Mouse (Mus musculus): ENCODE data around the gene Gdf9. TPM values are rescaled to one million over a fixed set of nuclear protein-coding genes. Genes with fewer than 3 reads are reported as not detected.

Gdf9 gene
- polyA plus RNA-seq, 1 experiment from 2014 or later, result 1.8 TPM

DNA sequence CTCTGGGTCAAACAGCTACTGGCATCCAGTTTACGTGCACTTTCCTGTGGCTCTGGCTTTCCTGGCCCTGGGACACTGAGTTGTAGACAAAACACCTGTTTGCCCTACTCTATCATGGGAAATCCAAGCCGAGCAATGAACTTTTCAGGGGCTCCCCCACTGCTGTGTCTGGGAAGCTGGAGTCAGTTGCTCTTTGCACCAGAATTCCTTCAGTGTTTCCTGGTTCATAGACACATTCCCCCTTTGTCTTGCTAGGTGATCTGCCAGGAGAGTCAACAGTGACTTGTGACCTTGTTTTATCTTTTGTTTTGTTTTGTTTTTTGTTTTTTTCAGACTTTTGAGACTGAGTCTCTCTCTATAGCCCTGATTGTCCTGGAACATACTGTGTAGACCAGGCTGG lies 20.5 kb downstream of the Gdf9 start:
- no peak overlapping the region for H3K4me3 ChIP-seq (ENCODE audit: low read depth, low read length)
- H3K27me3 ChIP-seq (ENCODE audit: control insufficient read depth, insufficient read depth, low read depth, low read length), result peaks cover 7% of the 10 kb centered on the region
- ATAC-seq, result no peak
- H3K4me2 ChIP-seq (ENCODE audit: low read length), result no peak overlapping the region
- no peaks in the 10 kb centered on the region for H3K4me1 ChIP-seq (ENCODE audit: control insufficient read depth, insufficient read depth, low read length)
- H3K9ac ChIP-seq (ENCODE audit: low read depth, low read length), result no peak overlapping the region
- no peaks in the 10 kb centered on the region for H3K36me3 ChIP-seq (ENCODE audit: control insufficient read depth, insufficient read depth, low read length)
- H3K27ac ChIP-seq (ENCODE audit: low read length), result no peak overlapping the region
- H3K9me3 ChIP-seq (replicated peaks; ENCODE audit: control insufficient read depth, low read length, poor library complexity, severe bottlenecking), result no peaks in the 10 kb centered on the region
- WGBS, result 82% methylated on average over 2 of the region's 2 CpGs

DNA sequence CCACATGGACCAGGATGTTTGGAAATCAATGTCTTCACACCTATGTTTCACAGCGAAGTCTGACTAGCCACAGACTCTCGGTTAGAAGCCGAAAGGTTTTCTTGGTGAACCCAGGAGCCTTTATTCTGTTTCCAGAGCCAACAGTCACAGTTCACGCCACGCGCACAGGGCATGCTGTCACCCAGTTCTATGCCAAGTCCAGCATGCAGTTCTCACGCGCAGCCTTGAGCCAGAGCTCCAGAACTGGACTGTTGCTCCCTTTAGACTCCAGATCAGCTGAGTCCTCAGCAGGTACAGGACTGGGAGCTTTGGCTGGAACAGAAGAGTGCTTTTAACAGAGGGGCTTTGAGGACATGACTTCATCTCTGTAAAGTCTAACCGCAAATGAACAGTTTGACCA lies 21.6 kb downstream of the Gdf9 start:
- no peak overlapping the region for H3K4me3 ChIP-seq (ENCODE audit: low read depth, low read length)
- no peak overlapping the region for H3K4me2 ChIP-seq (ENCODE audit: low read length)
- peaks cover 9% of the 10 kb centered on the region for H3K27me3 ChIP-seq (ENCODE audit: control insufficient read depth, insufficient read depth, low read depth, low read length)
- no peak overlapping the region for H3K9ac ChIP-seq (ENCODE audit: low read depth, low read length)
- no peaks in the 10 kb centered on the region for H3K36me3 ChIP-seq (ENCODE audit: control insufficient read depth, insufficient read depth, low read length)
- peaks cover 4% of the 10 kb centered on the region for H3K4me1 ChIP-seq (ENCODE audit: control insufficient read depth, insufficient read depth, low read length)
- H3K9me3 ChIP-seq (replicated peaks; ENCODE audit: control insufficient read depth, low read length, poor library complexity, severe bottlenecking), result no peaks in the 10 kb centered on the region
- H3K27ac ChIP-seq (ENCODE audit: low read length), result no peak overlapping the region
- 96% methylated on average over 9 of the region's 9 CpGs for WGBS
- ATAC-seq, result no peak

DNA sequence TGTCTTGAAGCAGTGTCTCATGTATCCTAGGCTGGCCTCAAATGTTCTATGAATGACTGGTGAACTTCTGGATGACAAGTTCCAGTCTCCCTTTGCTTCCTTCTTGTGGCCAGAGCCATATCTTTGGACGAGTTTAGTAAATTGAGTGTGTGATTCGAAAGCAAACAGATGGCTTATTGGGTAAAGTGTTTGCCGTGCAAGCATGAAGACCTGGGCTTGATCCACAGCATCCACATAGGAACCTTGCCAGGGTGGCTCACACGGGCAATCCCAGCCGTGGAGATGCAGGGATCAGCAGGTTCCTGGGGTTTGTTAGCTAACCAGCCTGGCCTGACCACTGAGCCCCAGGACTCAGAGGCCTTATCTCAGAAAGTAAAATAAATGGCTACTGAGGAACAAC lies 22.2 kb downstream of the Gdf9 start:
- Histone ChIP-seq H3K27me3 (ENCODE audit: control insufficient read depth, insufficient read depth, low read depth, low read length) (peaks cover 16% of the 10 kb centered on the region), H3K4me1 (ENCODE audit: control insufficient read depth, insufficient read depth, low read length) (peaks cover 4% of the 10 kb centered on the region), H3K4me2 (ENCODE audit: low read length) (no peak overlapping the region), H3K9ac (ENCODE audit: low read depth, low read length) (no peak overlapping the region), H3K27ac (ENCODE audit: low read length) (no peak overlapping the region), H3K9me3 (replicated peaks; ENCODE audit: control insufficient read depth, low read length, poor library complexity, severe bottlenecking) (no peaks in the 10 kb centered on the region), H3K36me3 (ENCODE audit: control insufficient read depth, insufficient read depth, low read length) (no peaks in the 10 kb centered on the region), H3K4me3 (ENCODE audit: low read depth, low read length) (no peak overlapping the region)
- no peak for ATAC-seq
- 88% methylated on average over 5 of the region's 5 CpGs for WGBS

- Histone ChIP-seq H3K36me3 (ENCODE audit: control insufficient read depth, insufficient read depth, low read length) (no peaks in the 10 kb centered on the region), H3K27ac (ENCODE audit: low read length) (no peak within 1 kb of the TSS), H3K4me1 (ENCODE audit: control insufficient read depth, insufficient read depth, low read length) (peaks cover 4% of the 10 kb centered on the region), H3K4me2 (ENCODE audit: low read length) (peak within 1 kb of the TSS; percentile 81), H3K27me3 (ENCODE audit: control insufficient read depth, insufficient read depth, low read depth, low read length) (peaks cover 32% of the 10 kb centered on the region), H3K9ac (ENCODE audit: low read depth, low read length) (peak within 1 kb of the TSS; percentile 65), H3K9me3 (replicated peaks; ENCODE audit: control insufficient read depth, low read length, poor library complexity, severe bottlenecking) (no peaks in the 10 kb centered on the region), H3K4me3 (ENCODE audit: low read depth, low read length) (peak within 1 kb of the TSS; percentile 48)
- ATAC-seq, result peak; percentile 72
- 4% methylated on average over 42 of the region's 42 CpGs for WGBS
These were observed 25.9 kb downstream of the Gdf9 start, which contains the start of the genes Gm10447 and Shroom1 for GRCm38 (mm10) chr11:53456474-53457371. Gene Gm10447 (minus strand): TSS chr11:53457110. Gene Shroom1 (plus strand): TSS chr11:53457205.

DNA sequence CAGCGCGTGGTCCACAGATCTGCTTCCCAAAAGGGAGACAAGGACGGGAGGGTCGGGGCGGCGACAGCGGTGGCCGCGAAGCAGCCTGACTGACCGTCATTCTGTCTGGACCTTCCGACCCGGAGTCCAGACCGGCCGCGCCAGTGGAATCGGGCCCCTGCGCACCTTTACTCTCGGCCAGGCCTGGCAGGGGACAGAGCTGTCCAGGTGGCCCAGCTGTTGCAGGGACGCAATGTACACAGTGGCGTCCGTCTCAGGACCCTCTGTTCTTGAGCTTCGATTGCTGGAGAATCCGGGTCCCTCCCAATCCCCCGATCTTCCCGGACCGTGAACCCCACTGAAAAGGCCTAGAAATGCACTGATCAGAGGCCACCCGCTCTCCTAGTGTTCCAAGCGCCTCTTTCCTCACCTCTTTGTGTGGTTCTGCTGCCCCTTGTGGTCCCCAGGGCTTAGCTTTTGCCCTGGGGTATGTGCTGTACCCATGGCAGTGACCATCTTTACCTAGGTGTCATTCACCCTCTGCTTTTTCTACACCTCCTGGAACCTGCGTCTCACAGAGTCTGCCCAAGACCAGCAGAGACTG lies 26.6 kb downstream of the Gdf9 start:
- WGBS, result 9% methylated on average over 28 of the region's 29 CpGs

GRCm38 (mm10) chr11:53458996-53459395 lies 28.2 kb downstream of the Gdf9 start:
- H3K4me1 ChIP-seq (ENCODE audit: control insufficient read depth, insufficient read depth, low read length), result peaks cover 9% of the 10 kb centered on the region
- WGBS, result 64% methylated on average over 3 of the region's 3 CpGs
- no peak overlapping the region for H3K4me3 ChIP-seq (ENCODE audit: low read depth, low read length)
- ATAC-seq, result no peak
- no peak overlapping the region for H3K27ac ChIP-seq (ENCODE audit: low read length)
- H3K36me3 ChIP-seq (ENCODE audit: control insufficient read depth, insufficient read depth, low read length), result no peaks in the 10 kb centered on the region
- no peak overlapping the region for H3K4me2 ChIP-seq (ENCODE audit: low read length)
- no peaks in the 10 kb centered on the region for H3K9me3 ChIP-seq (replicated peaks; ENCODE audit: control insufficient read depth, low read length, poor library complexity, severe bottlenecking)
- no peak overlapping the region for H3K9ac ChIP-seq (ENCODE audit: low read depth, low read length)
- peaks cover 49% of the 10 kb centered on the region for H3K27me3 ChIP-seq (ENCODE audit: control insufficient read depth, insufficient read depth, low read depth, low read length)

More for the DNA sequence above, 26.6 kb downstream of the Gdf9 start:
- Histone ChIP-seq H3K4me2 (ENCODE audit: low read length) (peak overlapping the region; percentile 81), H3K27me3 (ENCODE audit: control insufficient read depth, insufficient read depth, low read depth, low read length) (peaks cover 39% of the 10 kb centered on the region), H3K9me3 (replicated peaks; ENCODE audit: control insufficient read depth, low read length, poor library complexity, severe bottlenecking) (no peaks in the 10 kb centered on the region), H3K4me3 (ENCODE audit: low read depth, low read length) (peak overlapping the region; percentile 48), H3K4me1 (ENCODE audit: control insufficient read depth, insufficient read depth, low read length) (peaks cover 4% of the 10 kb centered on the region), H3K9ac (ENCODE audit: low read depth, low read length) (peak overlapping the region; percentile 65), H3K27ac (ENCODE audit: low read length) (no peak overlapping the region), H3K36me3 (ENCODE audit: control insufficient read depth, insufficient read depth, low read length) (no peaks in the 10 kb centered on the region)
- no peak for ATAC-seq

DNA sequence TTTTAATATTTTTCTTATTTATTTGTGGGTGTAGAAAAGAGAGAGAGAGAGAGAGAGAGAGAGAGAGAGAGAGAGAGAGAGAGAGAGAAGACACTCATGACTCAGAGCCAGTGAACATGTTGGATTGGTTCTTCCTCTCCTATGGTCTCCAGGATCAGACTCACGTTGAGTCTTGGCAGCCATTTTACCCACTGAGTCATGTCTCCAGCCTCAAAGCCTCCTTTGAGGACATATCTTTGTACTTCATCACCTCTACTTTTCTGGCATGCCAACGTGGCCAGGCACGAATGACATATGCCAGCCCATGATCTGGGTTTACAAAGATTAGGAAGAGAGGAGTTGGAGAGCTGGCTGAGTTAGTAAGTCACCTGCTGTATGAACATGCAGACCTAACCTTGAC lies 29.4 kb downstream of the Gdf9 start:
- no peak for ATAC-seq
- peaks cover 60% of the 10 kb centered on the region for H3K27me3 ChIP-seq (ENCODE audit: control insufficient read depth, insufficient read depth, low read depth, low read length)
- no peaks in the 10 kb centered on the region for H3K36me3 ChIP-seq (ENCODE audit: control insufficient read depth, insufficient read depth, low read length)
- H3K9ac ChIP-seq (ENCODE audit: low read depth, low read length), result no peak overlapping the region
- no peak overlapping the region for H3K27ac ChIP-seq (ENCODE audit: low read length)
- no peaks in the 10 kb centered on the region for H3K9me3 ChIP-seq (replicated peaks; ENCODE audit: control insufficient read depth, low read length, poor library complexity, severe bottlenecking)
- 80% methylated on average over 3 of the region's 3 CpGs for WGBS
- peaks cover 9% of the 10 kb centered on the region for H3K4me1 ChIP-seq (ENCODE audit: control insufficient read depth, insufficient read depth, low read length)
- H3K4me2 ChIP-seq (ENCODE audit: low read length), result no peak overlapping the region
- H3K4me3 ChIP-seq (ENCODE audit: low read depth, low read length), result no peak overlapping the region

DNA sequence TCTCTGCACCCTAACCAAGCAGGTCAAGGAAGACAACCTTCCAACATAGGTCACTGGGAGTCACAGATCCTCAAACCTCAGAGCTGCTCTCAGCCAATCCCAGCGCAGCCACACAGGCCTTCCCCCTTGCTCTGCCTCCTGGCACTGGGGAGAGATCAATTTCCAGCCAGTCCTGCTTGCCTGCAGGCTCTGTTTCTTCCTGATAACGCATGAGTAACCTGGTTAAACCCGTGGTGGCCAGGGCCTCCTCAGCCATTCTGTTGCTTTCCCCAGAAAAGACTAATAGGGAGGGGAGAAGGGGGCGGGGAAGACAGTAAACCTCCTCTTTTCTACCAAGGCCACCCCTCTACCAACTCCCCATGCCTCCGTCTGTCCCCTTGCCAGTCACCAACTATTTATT lies 30.9 kb downstream of the Gdf9 start:
- H3K9me3 ChIP-seq (replicated peaks; ENCODE audit: control insufficient read depth, low read length, poor library complexity, severe bottlenecking), result no peaks in the 10 kb centered on the region
- no peak overlapping the region for H3K9ac ChIP-seq (ENCODE audit: low read depth, low read length)
- H3K4me3 ChIP-seq (ENCODE audit: low read depth, low read length), result no peak overlapping the region
- peaks cover 12% of the 10 kb centered on the region for H3K4me1 ChIP-seq (ENCODE audit: control insufficient read depth, insufficient read depth, low read length)
- WGBS, result 23% methylated on average over 5 of the region's 5 CpGs
- H3K4me2 ChIP-seq (ENCODE audit: low read length), result no peak overlapping the region
- no peaks in the 10 kb centered on the region for H3K36me3 ChIP-seq (ENCODE audit: control insufficient read depth, insufficient read depth, low read length)
- H3K27ac ChIP-seq (ENCODE audit: low read length), result no peak overlapping the region
- H3K27me3 ChIP-seq (ENCODE audit: control insufficient read depth, insufficient read depth, low read depth, low read length), result peaks cover 63% of the 10 kb centered on the region
- no peak for ATAC-seq
